21 mouse cellular contexts compared by ENCODE assay signal in genomic region chr4:82793608-82794007, GRCm38 (mm10).
DNase-seq lines count a peak whose midpoint lies in the region; ATAC-seq and TF ChIP-seq lines count a peak whose summit lies in the region.
"Had no signal": no experiment of that assay in that cellular context is flagged by ENCODE, and none has a peak within 500 bp of the region (broad histone marks: within the 10 kb centered on the region; RNA-seq: fewer than 3 reads in every experiment).

No protein-coding gene starts in this region.

- TF ChIP-seq POLR2A in lung, adult 2 months (IDR thresholded peaks at IDR 0.05; ENCODE audit: borderline replicate concordance, extremely low read depth, low read depth, low read length): no peak

- H3K27me3 ChIP-seq in lung, embryonic 15.5 days: no peaks in the 10 kb centered on the region
- no peaks in the 10 kb centered on the region for H3K27me3 ChIP-seq in lung, postnatal 0 days (replicated peaks; ENCODE audit: insufficient read depth, low read length)
- H3K27me3 ChIP-seq: embryonic facial prominence, embryonic 12.5 days; forebrain, embryonic 13.5 days; forebrain, embryonic 15.5 days; Patski had no signal

- no peaks in the 10 kb centered on the region for H3K36me3 ChIP-seq in lung, embryonic 15.5 days
- no peaks in the 10 kb centered on the region for H3K36me3 ChIP-seq in lung, postnatal 0 days (ENCODE audit: insufficient read depth, low read length)
- H3K36me3 ChIP-seq: embryonic facial prominence, embryonic 12.5 days; forebrain, embryonic 15.5 days had no signal

- no peak for DNase-seq in lung, adult 2 months
- peak; percentile 29 for DNase-seq in lung, postnatal 0 days (ENCODE audit: low spot score)
- DNase-seq in lung, postnatal 36 days: no peak
- peak; percentile 34 for DNase-seq in MN1 (ENCODE audit: low spot score)
- DNase-seq in lung, postnatal 4 days: peak; percentile 15 to 33
- no peak for DNase-seq in kidney, adult 11 months
- DNase-seq: adrenal gland, adult 8-10 months; adrenal gland, postnatal 14 days; adrenal gland, postnatal 36 days; cerebellum, adult 11-12 months; cerebellum, adult 2 months; cerebellum, adult 9-10 months; cerebellum, postnatal 10 days; cerebellum, postnatal 25 days had no signal

- WGBS in lung, embryonic 15.5 days: 67% methylated on average over 6 of the region's 6 CpGs
- 66% methylated on average over 6 of the region's 6 CpGs for WGBS in lung, adult 2 months
- WGBS in lung, postnatal 0 days: 63% methylated on average over 6 of the region's 6 CpGs

- H3K4me3 ChIP-seq in lung, embryonic 15.5 days: no peak overlapping the region
- no peak overlapping the region for H3K4me3 ChIP-seq in lung, adult 2 months (replicated peaks; ENCODE audit: extremely low read depth, low read depth, low read length)
- H3K4me3 ChIP-seq in lung, postnatal 0 days (ENCODE audit: low read depth, low read length): no peak overlapping the region
- H3K4me3 ChIP-seq: embryonic facial prominence, embryonic 10.5 days; embryonic facial prominence, embryonic 12.5 days; forebrain, embryonic 13.5 days; forebrain, embryonic 15.5 days had no signal

- no peak overlapping the region for H3K9ac ChIP-seq in lung, embryonic 15.5 days
- H3K9ac ChIP-seq in lung, postnatal 0 days (replicated peaks; ENCODE audit: low read depth): no peak overlapping the region
- H3K9ac ChIP-seq: embryonic facial prominence, embryonic 12.5 days; forebrain, embryonic 13.5 days; forebrain, embryonic 15.5 days had no signal

- ATAC-seq in lung, embryonic 15.5 days (ENCODE audit: borderline replicate concordance, extremely low read depth, low FRiP score, low TSS enrichment): peak; percentile 23; the same call in 1 of the 2 replicates
- peak; percentile 87 for ATAC-seq in lung, postnatal 0 days
- ATAC-seq: activated CD4-positive, CD25-positive, alpha-beta regulatory T cell, adult 4 months; forebrain, embryonic 13.5 days; forebrain, embryonic 15.5 days; Patski had no signal

- H3K4me1 ChIP-seq in lung, embryonic 15.5 days: 0 out of 2 replicates have a peak, but pooled peaks cover 3% of the 10 kb centered on the region
- no peaks in the 10 kb centered on the region for H3K4me1 ChIP-seq in lung, adult 2 months (ENCODE audit: control insufficient read depth, insufficient read depth, low read length)
- H3K4me1 ChIP-seq in lung, postnatal 0 days (ENCODE audit: insufficient read depth, low read depth, low read length): no peaks in the 10 kb centered on the region
- H3K4me1 ChIP-seq: embryonic facial prominence, embryonic 12.5 days; forebrain, embryonic 13.5 days; forebrain, embryonic 15.5 days had no signal

- TF ChIP-seq EP300 in lung, postnatal 0 days (IDR thresholded peaks at IDR 0.05): no peak; the same call in 1 of the 2 replicates

- H3K9me3 ChIP-seq in lung, embryonic 15.5 days: no peaks in the 10 kb centered on the region
- H3K9me3 ChIP-seq in lung, postnatal 0 days (ENCODE audit: low read length): no peaks in the 10 kb centered on the region
- H3K9me3 ChIP-seq: embryonic facial prominence, embryonic 10.5 days; embryonic facial prominence, embryonic 12.5 days; forebrain, embryonic 13.5 days; forebrain, embryonic 15.5 days had no signal

- no peak for TF ChIP-seq CTCF in lung, adult 2 months (IDR thresholded peaks at IDR 0.05; ENCODE audit: insufficient read depth, low read length)
- no peak for TF ChIP-seq CTCF in lung, postnatal 0 days (IDR thresholded peaks at IDR 0.05)

- peak overlapping the region; percentile 18; the same call in 1 of the 2 replicates for H3K27ac ChIP-seq in lung, embryonic 15.5 days
- no peak overlapping the region for H3K27ac ChIP-seq in lung, postnatal 0 days (ENCODE audit: low read length)
- H3K27ac ChIP-seq: embryonic facial prominence, embryonic 12.5 days; forebrain, embryonic 13.5 days; forebrain, embryonic 15.5 days had no signal

- no peak overlapping the region for H3K4me2 ChIP-seq in lung, embryonic 15.5 days
- no peak overlapping the region for H3K4me2 ChIP-seq in lung, postnatal 0 days (replicated peaks; ENCODE audit: low read depth, low read length)
- H3K4me2 ChIP-seq: embryonic facial prominence, embryonic 12.5 days; forebrain, embryonic 13.5 days; forebrain, embryonic 15.5 days had no signal

Comparison
In these comparisons a context has a peak if more than half of its experiments do, and no peak if none do; other contexts are left out.
1. DNase-seq: peak in lung, postnatal 0 days (single experiment), MN1 (single experiment) and lung, postnatal 4 days (2 of 2); none in lung, adult 2 months (single experiment), lung, postnatal 36 days (single experiment) and kidney, adult 11 months (single experiment).